Mouse (Mus musculus) kidney, adult 2 months (tissue): ENCODE data around the gene Gm17349.

Experiments
- CTCF ChIP-seq: fragments of 200-500 bp; conservative IDR thresholded peaks from 2 replicates; pipeline ENCODE4 v1.5.1; 2011; ENCODE audit warnings: low read depth, mild to moderate bottlenecking, control low read depth, low read length, moderate library complexity, mixed read lengths; ENCODE audit not compliant: insufficient read depth, insufficient read length
- POLR2A ChIP-seq: fragments of 200-500 bp; IDR thresholded peaks from one replicate; pipeline ENCODE4 v1.6.1; 2011; ENCODE audit warnings: low read depth, low read length, control low read depth

DNA sequence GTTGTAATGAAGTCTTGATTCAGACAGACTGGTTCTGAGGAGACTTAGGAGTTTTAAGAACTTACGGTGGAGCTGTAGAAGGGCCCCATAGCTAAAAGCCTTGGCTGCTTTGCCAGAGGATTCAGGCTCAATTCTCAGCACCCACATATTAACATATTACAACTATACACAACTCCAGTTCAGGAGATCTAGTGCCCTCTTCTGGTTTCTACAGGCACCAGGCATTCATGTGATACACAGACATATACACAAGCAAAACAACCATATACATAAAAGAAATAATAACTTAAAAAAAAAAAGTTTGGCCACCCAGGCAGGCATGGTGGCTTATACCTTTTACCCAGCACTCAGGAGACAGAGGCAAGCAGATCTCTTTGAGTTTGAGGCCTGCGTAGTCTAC is 37.7 kb downstream of the Gm17349 start:
- no peak for TF ChIP-seq CTCF
- no peak for TF ChIP-seq POLR2A
